Mouse (Mus musculus) heart, postnatal 4 days (tissue): ENCODE measurements around the gene Atp5mpl. TPM values are rescaled to one million over a fixed set of nuclear protein-coding genes. Genes with fewer than 3 reads are reported as not detected.

Experiments
- DNase-seq: peaks from one replicate; pipeline ENCODE4 v3.0.0; 2021
- total RNA-seq, 2 experiments: library from RNA; stranded (reverse); gene quantifications; 2 replicates each; pipeline ENCODE4 v1.2.3; 2021

Gene Atp5mpl
- total RNA-seq, 2 experiments from 2014 or later: 1,243 to 1,298 TPM

DNA sequence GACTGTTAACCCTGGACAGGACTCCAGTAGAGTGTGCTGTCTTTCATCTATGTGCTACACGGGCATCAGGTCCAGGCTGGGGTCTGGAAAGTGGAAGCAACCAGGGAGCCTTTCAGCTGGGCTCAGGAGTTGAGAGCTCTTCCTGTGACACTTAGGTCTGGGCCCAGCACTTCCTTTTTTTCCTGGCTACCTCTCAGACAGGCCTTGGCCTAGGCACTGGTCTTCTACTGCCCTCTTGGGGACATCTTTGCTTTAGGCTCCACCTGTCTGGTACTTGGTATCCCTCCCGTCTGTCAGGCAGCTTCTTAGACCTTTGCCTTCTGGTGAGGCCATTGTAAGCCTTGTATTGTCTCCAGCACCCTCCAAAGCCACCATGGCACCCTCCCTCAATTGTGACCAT lies 20.1 kb downstream of the Atp5mpl start:
- peak; percentile 74 for DNase-seq

DNA sequence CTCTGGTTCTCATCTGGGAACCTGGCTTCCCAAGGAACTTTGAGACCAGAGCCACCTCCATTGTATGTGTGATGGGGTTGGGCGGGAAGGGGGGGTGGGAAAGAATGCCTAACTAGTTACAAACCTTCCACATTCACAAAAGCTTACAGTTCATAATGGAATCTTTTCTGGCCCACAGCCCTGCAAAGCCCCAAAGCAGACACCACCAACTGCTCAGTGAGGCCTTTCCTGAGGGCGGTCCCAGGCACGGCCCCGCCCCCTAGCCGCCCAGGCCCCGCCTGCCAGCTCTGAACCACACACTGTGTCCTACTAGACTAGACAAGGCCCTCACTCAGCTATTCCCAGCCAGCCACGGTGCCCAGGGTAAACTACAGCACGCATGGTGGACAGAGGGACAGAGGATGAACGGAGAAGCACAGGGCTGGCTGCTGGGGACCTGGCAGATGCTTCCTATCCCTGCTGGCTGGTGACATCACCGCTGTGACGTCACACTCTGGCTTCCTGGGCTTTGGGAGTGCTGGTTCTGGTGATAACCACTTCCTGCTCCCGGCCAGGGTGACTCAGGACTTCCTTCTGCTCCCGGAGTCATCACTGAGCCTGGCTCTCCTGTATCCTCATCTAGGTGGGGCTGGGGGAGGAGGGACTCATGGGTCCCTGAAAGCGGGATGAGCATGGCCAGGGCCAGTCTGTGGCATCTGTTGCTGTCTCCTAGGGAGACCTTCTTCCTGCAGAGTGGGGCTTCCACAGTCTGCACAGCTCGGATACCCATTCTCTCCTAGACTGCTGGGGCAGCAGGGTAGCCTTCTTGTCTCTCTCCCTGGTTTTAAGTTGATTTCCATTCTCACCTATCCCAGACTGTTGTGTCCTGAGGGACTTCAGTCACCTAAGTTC lies 20.8 kb downstream of the Atp5mpl start:
- DNase-seq: peak; percentile 58

DNA sequence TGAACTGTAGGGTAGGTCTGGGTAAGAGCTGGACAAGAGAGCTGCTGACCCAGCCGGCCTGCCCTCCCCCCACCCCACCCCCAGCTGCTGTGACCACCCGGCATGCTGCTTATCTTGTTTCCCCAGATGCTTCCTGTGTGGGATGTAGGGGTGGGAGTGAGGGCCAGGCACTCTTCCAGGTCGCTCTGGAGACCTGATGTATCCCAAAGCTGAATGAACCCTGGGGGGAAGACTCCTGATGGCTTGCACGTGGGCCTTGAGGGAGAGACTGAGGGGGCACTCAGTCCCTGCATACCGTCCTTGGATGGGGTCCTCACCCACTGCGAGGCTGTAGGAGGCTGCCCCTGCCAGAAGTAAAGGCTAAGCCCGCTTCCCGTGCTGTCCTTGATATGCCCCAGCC lies 21.7 kb downstream of the Atp5mpl start:
- peak; percentile 78 for DNase-seq

DNA sequence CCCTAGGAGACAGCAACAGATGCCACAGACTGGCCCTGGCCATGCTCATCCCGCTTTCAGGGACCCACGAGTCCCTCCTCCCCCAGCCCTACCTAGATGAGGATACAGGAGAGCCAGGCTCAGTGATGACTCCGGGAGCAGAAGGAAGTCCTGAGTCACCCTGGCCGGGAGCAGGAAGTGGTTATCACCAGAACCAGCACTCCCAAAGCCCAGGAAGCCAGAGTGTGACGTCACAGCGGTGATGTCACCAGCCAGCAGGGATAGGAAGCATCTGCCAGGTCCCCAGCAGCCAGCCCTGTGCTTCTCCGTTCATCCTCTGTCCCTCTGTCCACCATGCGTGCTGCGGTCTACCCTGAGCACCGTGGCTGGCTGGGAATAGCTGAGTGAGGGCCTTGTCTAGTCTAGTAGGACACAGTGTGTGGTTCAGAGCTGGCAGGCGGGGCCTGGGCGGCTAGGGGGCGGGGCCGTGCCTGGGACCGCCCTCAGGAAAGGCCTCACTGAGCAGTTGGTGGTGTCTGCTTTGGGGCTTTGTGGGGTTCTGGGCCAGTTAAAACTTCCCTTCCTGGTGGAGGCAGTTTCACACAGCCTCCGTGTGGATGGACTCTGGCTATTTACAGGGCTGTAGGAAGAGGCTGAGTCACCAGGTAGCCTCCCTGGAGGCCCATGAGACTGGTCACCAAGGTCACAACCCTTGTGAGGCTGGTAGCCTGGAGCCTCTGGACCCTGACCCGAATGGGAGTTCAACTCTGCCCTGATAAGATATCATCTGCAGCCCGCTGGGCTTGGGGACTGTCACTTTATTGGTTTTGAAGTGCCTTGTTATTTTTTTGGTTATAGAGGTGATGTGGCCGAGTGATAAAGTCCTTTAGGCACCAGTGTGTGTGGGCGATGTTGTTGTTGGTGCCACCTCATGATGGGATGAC lies 22.5 kb downstream of the Atp5mpl start:
- DNase-seq: peak; percentile 39

DNA sequence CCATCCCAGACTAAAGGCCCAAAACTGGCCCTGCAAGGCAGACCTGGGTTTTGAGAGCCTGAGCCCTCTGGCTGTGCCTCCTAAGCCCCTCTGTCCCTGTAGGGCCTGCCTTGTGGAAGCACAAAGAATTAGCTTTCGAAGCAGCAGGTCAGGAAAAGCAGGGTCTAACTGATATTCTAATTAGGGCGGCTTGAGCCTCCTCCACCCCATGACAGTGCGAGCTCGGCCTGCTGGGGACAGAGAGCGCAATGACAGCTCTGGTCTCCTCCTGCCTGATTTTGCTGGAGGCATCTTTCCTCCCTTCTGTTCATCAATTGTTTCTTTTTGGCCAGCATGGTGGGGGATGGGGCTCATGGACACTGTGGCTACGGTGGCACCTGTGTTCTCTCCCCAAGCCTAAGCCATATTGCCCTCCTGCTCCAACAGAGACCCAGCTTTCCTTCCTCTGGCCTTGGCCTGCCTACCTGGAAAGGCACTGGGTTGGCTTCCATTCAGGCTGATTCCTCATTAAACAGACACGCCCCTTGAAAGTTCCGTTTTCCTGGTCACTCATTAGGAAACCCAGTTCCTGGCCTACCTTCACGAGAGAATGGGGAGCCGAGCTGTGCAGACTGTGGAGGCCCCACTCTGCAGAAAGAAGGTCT lies 23.2 kb downstream of the Atp5mpl start:
- DNase-seq: peak; percentile 29

DNA sequence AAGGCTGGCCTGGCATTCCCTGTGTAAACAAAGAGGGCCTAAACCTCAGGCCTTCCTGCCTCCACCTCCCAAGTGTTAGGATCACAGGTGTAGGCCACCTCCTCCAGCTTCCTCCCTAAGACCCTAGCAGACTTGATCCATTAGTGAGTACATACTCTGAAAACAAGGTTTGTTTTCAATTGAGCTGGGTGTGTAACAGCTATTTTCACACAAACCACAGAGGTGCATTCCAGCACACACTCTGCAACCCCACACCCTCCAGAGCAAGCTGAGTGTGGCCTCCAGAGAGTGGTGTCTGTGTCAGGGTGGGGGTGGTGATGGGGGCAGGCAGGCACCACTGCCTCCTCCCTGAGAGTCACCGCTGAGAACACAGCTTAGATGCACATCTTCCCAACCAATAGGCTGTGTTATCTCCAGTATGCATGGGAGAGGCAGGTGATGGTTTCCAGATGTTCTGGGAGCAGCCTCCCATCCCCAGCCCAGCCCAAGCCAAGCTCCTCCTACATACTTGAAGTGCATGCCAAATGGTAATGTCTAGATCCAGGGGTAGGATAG lies 28.1 kb downstream of the Atp5mpl start:
- no peak for DNase-seq

DNA sequence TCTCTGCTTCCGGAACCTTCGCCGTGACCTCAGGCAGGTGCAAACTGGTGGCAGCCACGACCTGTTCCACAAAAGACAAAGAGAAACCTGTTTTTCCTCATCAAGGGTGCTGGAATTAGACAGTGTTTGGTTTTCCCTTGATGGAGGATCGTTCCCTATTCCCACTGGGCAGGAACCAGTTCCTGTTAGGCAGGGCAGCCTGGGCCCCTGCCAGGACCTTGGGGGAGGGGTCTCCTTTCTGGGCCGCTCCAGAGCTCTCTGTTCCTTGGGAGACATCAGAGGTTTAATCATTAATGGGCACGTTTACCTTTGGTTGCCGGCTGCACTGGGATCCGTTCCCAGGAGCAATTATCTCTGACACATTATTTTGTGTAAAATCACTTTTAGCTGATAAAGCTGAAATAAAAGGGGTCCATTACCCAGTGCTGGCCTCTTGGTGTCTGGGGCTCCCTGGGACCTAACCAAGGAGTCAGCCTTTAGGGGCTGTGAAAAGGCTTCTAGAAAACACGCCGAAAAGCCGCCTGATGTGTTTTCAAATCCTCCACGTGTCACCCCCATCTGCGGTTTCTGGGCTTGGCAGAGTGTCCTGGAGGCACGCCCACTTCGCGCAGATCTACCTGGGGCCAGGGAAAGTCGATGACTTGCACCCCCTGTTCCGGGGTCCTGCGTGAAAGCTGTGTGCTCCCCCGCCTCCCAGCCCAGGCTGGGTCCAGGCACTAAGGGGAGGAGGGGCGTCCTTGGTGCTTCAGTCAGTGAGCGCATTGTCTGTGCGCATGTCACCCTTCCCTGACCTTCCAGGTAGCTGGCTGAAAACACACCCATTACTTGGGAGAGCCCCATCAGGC lies 29.8 kb downstream of the Atp5mpl start:
- peak; percentile 75 for DNase-seq

DNA sequence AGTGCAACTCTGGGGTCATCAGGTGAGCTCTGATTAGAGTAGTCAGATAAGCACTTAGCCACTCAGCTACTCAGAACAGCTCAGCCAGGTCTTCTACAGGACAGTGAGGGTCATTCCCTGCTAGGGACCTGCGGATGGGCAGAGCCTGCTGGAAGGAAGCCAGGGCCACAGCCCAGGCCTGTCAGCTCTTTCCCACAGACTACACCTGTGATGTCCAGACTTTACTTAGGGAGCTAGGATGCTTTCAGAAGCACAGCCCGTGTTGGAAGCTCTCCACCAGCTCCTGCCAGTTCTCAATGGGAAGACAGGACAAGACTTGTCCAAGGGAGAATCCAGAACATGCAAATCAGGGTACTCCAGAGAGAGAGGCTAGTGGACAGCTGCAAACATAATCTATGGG lies 32.8 kb downstream of the Atp5mpl start:
- no peak for DNase-seq

DNA sequence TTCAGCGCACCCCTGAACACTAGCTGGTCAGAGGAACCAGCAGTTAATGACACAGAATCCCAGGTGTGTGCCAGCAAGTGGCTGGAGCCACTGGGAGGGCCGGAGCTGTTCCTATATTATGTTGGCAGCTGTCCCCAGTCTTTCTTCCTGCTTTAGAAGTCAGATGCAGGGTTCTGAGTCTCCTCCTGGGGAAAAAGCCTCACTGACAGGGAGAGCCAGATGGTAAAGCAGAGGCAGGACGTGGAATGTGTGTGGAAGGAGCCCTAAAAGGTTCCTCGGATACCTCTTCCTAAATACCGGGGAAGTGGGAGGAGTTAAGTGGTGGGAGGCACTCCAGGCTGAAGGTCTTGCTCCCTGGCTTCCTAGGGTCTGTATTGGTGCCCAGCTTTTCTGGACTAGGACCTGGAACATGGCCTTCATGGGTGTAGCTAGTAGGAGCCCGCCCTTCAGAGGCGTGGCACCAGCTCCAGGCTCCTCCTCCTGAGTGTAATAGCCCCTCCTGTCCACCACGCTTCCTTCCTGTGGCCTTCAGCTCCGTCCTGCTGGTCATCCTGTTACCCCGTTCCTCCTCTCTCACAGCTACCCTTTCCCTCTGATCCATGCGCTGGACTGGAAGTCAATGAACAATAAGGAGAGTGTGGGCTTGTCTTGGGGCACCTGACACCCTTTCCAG lies 33.6 kb downstream of the Atp5mpl start:
- DNase-seq: peak; percentile 65

DNA sequence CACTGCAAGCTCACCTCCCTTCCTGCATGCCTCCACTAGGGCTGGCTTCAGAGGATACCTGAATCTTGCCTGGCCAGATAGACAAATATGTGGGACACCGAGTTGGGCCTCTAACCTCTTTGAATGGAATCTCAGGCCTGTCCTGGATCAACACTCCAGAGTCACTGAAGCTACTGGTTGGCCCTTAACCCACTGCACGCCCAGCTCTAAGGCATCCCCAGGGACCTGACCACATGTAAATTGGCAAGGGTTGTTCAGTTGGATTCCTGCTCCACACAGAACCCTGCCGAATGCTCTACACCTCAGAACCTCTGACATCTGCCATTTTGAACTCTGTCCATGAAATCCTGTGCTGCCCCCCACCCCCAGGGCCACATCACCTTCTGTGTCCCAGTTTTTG lies 34.3 kb downstream of the Atp5mpl start:
- DNase-seq: no peak

DNA sequence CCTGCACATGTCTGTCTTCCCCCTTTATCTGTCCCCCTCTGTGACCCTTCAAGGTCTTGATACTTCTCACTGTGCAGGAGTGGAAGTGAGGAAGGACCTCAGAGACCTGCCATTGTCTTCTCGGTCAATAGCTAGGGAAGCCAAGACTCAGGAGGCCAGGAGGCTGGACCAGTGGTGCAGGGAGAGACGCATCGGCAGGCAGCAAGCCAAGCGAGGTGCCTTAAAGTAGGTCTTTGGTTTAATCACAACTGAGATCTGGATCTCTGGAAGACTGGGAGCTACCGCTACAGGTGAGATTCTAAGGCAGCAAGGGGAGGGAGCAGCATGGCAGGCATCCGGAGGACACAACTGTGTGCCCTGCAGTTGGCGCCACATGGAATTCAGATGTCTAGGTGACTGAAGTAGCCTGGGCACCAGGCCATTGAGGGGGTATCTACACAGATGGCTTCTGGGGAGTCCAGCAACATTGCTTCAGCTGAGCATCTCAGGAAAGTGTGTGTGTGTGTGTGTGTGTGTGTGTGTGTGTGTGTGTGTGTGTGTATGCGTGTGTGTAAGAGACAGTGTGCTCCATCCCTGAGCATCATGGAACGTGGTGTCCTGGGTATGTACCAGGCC lies 35.3 kb downstream of the Atp5mpl start:
- DNase-seq: no peak

DNA sequence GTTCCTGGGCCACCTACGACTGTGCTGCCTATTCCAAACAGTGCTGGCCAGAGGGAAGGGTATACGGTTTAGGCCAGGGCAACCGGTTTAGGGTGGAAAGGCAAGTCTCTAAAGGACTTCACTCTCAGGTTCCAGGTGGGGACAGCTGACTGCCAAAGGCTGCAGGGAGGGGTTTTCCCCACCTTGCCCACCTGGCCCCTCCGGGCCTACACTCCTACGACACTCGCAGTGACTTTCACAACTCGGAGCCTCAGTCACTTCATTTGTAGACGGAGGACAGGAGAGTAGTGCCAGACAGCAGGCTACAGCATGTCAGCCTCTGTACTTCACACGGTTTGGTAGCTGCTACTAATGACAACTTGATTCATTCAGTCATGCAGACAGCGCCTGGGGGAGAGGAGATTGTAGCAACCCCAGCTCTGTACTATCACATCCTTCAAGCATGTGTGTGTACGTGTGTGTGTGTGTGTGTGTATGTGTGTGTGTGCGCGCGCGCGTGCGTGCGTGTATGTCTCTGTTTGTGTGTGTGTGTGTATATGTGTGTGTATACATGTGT lies 38.3 kb downstream of the Atp5mpl start:
- no peak for DNase-seq

DNA sequence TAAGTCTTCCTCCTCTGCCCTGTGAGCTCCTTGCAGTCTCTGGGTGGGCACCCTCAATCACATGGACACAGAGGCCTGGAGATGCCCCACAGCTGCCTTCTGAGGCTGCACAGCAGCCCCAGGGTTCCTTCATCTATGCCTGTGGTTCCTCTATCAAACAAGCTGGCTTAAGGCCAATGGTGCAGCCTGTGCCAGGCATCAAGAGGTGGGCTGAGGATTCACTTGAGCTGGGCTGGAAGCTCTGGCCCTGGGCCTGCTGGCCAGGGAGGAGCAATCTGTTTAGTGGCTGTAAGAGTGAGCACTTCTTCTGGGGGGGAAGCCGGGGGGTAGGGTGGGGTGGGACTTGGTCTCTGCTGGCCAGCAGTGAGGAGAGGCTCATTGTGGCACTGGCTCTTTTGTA lies 39.4 kb downstream of the Atp5mpl start:
- peak; percentile 72 for DNase-seq

DNA sequence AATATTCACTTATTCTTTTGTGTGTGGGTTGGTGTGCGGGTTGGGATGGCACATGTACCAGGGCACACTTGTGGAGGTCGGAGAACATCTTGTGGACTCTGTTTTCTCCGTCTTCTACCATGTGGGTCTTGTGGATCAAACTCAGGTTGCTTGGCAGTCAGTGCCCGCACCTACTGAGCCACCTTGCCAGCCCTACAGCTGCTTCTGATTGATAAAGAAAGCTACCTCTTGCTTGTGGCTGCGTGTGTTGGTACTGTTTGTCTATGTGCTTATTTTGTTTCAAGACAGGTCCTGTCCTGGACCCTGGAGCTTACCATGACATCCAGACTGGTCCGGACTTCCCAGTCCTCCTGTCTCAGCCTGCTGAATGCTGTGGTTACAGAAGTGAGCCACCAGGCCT lies 43.7 kb downstream of the Atp5mpl start:
- no peak for DNase-seq

DNA sequence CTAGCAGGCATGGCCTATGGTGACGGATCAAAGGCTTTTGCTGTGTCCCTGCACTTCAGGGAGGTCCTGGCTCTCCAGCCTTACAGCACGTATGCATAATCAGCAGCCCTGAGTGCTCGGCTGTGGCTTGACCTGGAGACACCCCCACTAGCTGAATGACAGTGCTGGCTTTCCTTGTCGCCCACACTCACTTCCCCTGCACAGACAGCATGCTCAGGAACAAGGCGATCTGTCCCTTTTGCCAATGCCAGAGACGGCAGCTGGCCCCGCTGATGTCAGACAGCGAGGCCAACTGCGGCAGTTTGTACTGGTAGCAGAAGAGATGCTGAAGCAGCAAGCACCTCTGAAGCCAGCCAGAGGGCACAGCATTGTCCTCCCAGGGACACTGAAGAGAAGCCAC lies 46.7 kb downstream of the Atp5mpl start:
- no peak for DNase-seq

DNA sequence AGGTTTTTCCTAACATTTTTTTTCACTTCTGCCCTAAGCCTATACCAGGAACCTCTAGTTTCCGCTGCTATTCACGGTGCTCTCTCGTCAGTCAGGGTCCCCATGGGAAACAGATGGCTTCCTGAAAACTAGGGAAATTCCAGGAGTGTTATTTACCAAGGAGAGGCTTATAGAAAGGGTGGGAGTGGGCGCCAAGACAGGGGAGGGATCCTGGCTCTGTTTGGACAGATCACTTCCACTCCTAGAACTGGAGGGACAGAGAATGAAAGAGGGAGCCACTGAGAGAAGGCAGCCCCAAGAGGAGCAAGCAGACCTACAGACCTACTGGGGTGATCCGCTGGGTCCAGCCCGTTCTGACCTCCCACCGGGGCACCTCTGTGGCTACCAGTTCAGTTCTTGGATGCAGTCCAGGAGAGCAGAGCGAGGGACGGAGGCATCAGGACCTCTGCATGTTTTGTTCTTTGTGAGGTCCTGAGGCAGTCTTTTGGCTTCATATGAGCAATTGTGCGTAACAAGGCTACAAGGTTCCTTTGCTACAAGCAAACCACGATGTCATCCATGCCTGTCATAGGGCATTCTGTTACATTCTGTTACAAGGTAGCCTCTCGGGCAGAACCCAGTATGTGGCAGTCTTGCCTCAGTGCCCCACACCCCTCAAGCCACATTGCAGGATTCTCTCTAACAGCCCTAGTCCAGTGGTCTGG lies 50.1 kb downstream of the Atp5mpl start:
- DNase-seq: peak; percentile 43

DNA sequence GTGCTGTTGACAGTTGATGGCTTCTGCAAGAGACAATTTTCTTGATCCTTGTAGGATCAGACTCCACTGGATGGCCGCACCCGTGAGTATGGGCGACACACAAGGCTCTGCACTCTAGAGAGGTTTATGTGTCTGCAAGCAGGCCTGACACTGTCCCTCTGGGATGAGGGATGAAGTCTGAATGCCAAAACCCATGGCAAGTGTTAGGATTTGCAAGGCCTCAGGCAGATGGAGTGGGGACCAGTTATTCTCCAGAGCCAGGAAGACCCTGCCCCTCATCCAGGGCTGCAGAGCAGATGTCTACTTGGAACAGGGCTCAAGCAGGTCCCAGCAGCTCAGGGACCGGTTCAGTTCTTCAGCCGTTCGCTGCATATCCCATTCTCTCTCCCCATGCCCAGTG lies 51.0 kb downstream of the Atp5mpl start:
- DNase-seq: no peak

DNA sequence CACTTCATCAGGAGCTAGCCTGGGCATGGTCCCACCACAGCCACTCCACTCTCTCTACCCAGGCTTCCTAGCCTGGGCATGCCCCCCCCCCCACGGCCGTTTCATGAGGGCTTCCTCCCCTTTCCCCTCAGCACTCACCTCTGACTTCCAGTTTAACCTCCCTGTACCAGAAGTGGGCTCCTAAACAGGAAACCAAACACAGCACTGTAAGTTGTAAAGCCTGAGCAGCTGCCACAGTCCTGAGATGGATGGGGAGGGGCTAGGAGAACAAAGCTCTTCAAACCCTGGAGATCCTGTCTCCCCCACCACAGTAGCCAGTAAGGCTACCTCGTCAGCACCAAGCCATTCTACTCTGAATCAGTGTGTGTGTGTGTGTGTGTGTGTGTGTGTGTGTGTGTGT lies 52.7 kb downstream of the Atp5mpl start:
- DNase-seq: no peak

DNA sequence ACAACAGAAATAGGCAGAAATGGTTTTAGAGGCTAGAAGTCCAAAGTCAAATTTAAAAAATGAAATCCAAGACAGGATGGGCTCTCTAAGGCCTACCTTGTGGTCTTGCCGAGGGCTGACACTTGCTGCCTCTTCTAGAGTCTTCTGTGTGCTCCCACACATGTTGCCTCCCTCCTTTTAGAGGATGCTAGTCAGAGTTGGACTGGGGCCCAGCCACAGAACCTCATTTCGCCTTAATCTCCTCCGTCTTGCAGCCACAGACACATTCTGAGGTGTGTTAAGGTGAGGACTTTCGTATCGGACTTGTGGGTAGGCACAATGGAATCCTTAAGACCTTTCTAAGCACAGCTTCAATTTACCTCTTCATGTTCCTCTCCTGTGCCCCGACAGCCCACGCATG lies 54.0 kb downstream of the Atp5mpl start:
- no peak for DNase-seq

DNA sequence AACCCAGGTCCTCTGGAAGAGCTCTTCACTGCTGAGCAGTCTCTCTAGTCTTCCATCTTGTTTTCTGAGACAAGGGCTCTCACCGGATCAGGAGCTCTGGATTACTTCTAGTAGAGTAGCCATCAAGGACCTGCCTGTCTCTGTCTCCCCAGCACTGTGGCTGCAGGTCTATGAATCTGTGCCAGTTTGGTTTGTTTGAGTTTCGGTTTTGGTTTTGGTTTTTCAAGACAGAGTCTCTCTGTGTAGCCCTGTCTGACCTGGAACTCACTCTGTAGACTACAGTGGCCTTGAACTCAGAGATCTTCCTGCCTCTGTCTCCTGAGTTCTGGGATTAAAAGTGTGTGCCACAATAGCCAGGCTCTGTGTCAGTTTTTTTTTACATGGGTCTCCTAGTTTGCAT lies 55.0 kb downstream of the Atp5mpl start:
- no peak for DNase-seq
